Mouse (Mus musculus) E14TG2a.4 (cell line): Measurements from ENCODE around the gene Kcnip4.

ENCODE experiments used
- CTCF ChIP-seq: conservative IDR thresholded peaks from 2 replicates; pipeline ENCODE4 v1.5.1; 2014; ENCODE audit warnings: low read length
- POU5F1 ChIP-seq: IDR thresholded peaks from 2 replicates; pipeline ENCODE4 v1.6.1; 2014; ENCODE audit warnings: low read length, borderline replicate concordance

DNA sequence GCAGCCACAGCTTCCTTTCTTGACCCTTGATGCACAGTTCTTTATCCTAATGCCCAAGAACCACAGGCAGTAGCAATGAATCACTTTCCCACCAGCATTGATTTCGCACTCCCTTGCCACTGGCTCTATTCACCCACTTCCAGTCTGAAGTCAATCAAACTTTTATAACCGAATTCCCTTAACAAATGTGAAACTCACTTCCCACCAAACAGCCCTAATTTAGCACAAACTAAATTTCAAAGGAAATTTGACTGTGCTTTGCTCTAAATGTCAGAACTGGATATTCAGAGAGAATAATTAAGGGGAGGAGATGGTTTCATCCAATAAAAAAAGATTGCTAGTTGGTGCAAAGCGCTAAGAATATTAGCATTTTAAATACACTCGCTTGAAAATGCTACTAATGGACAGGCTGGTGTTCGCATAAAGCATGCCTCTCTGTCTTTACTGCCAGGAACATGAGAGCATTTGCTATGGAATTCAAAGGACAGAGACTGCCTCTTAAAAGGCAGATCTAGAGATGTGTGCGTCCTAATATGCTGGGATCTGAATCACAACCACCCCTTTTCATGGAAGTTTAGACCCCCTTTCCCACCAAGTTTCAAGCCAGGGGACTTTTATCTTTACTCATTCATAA lies 63.9 kb downstream of the Kcnip4 start:
- TF ChIP-seq CTCF (no peak), POU5F1 (no peak)
